Mouse (Mus musculus): ENCODE measurements around the gene Rnase12.
A peak's percentile ranks its signal among the peaks of the same experiment; 100 is the strongest.

The Rnase12 gene

GRCm38 (mm10) chr14:51085086-51085485 lies 27.6 kb upstream of the Rnase12 start:
- no peak for DNase-seq (ENCODE audit: low spot score)

GRCm38 (mm10) chr14:51083805-51084204 lies 26.3 kb upstream of the Rnase12 start:
- no peak for DNase-seq (ENCODE audit: low spot score)

GRCm38 (mm10) chr14:51082599-51083581 lies 25.4 kb upstream of the Rnase12 start:
- DNase-seq (ENCODE audit: low spot score): peak; percentile 14

- no peak for DNase-seq (ENCODE audit: low spot score)
Measured at GRCm38 (mm10) chr14:51081035-51081434, 23.6 kb upstream of the Rnase12 start.

GRCm38 (mm10) chr14:51079180-51079579 lies 21.7 kb upstream of the Rnase12 start:
- DNase-seq (ENCODE audit: low spot score): no peak

GRCm38 (mm10) chr14:51074335-51074734 lies 16.9 kb upstream of the Rnase12 start, which contains the start of gene Olfr750:
Olfr750 (minus strand) TSS chr14:51074435.
- no peak for DNase-seq (ENCODE audit: low spot score)

GRCm38 (mm10) chr14:51069617-51070016 lies 12.2 kb upstream of the Rnase12 start:
- DNase-seq (ENCODE audit: low spot score): no peak

GRCm38 (mm10) chr14:51068956-51069355 lies 11.5 kb upstream of the Rnase12 start:
- no peak for DNase-seq (ENCODE audit: low spot score)

- DNase-seq (ENCODE audit: low spot score): no peak
Measured at GRCm38 (mm10) chr14:51060761-51061160, 3.3 kb upstream of the Rnase12 start.

- no peak for DNase-seq (ENCODE audit: low spot score)
Measured at GRCm38 (mm10) chr14:51054243-51055237, 2.9 kb downstream of the Rnase12 start.

GRCm38 (mm10) chr14:51053176-51053575 lies 4.3 kb downstream of the Rnase12 start:
- DNase-seq (ENCODE audit: low spot score): no peak

GRCm38 (mm10) chr14:51051941-51052340 lies 5.5 kb downstream of the Rnase12 start:
- no peak for DNase-seq (ENCODE audit: low spot score)

GRCm38 (mm10) chr14:51050063-51050462 lies 7.4 kb downstream of the Rnase12 start, which contains the start of gene Rnase11:
Rnase11 (minus strand) TSS chr14:51050163.
- DNase-seq (ENCODE audit: low spot score): no peak

- DNase-seq (ENCODE audit: low spot score): no peak
Measured at GRCm38 (mm10) chr14:51047846-51048245, 9.6 kb downstream of the Rnase12 start.

- no peak for DNase-seq (ENCODE audit: low spot score)
Measured at GRCm38 (mm10) chr14:51041769-51042168, 15.7 kb downstream of the Rnase12 start, which contains the start of gene Rnase9. Rnase9 (minus strand) TSS chr14:51041869.

- DNase-seq (ENCODE audit: low spot score): no peak
Measured at GRCm38 (mm10) chr14:51036214-51036613, 21.2 kb downstream of the Rnase12 start.

- no peak for DNase-seq (ENCODE audit: low spot score)
Measured at GRCm38 (mm10) chr14:51035206-51035605, 22.3 kb downstream of the Rnase12 start.

GRCm38 (mm10) chr14:51027387-51028155 lies 29.9 kb downstream of the Rnase12 start:
- DNase-seq (ENCODE audit: low spot score): no peak

GRCm38 (mm10) chr14:51026391-51027133 lies 30.9 kb downstream of the Rnase12 start:
- peak; percentile 15 for DNase-seq (ENCODE audit: low spot score)

- no peak for DNase-seq (ENCODE audit: low spot score)
Measured at GRCm38 (mm10) chr14:51024820-51025219, 32.6 kb downstream of the Rnase12 start.

- no peak for DNase-seq (ENCODE audit: low spot score)
Measured at GRCm38 (mm10) chr14:51023457-51023856, 34.0 kb downstream of the Rnase12 start.

Measured in ovary, adult 18-20 months (tissue).